Mouse (Mus musculus) naive thymus-derived CD4-positive, alpha-beta T cell, adult 2 months (primary cell): Measurements from ENCODE around the gene Sorbs2.
"Not testable (repeated sequence)": the region's sequence is repeated elsewhere in the genome, so short reads cannot be mapped to it uniquely, and the experiment has no call there.

ENCODE experiments used
- DNase-seq: peaks from one replicate; pipeline ENCODE4 v3.0.0-alpha.2; 2011; ENCODE audit warnings: low read depth

The Sorbs2 gene

DNA sequence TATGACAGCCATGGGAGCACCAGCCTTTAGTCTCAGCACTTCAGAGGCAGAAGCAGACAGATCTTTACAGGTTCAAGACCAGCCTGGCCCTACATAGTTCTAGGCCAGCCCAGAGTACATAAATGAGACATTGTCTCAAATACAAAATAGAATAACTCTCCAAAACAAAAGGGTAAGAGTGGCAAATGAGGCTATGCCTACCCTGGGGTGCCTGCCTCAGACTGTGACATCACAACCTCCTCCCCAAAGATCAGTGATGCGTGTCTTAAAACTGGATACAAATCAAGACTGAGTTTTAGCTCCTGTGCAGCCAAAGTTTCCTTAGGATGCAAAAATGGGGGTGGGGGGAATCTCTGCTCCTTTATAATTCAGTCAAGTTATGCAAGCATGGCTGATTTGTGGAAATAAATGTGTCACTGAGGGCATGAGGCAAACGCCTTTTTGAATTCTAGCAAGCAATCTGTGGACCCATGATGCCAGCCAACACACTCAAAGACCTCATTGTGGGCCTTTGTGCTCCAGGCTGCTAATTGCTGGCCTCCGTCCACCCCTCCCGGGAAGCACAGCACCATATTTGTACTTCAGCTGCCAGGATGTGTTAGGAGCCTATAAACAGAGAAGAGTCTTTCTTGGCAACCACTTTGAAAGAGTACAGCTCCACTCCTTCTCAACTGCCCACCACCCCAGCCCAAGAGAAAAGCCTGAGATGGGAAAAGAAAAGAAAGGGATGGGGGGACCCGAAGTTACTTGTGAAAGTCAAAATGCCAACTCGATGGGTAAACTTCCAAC lies 336.7 kb downstream of the Sorbs2 start:
- DNase-seq, result no peak

DNA sequence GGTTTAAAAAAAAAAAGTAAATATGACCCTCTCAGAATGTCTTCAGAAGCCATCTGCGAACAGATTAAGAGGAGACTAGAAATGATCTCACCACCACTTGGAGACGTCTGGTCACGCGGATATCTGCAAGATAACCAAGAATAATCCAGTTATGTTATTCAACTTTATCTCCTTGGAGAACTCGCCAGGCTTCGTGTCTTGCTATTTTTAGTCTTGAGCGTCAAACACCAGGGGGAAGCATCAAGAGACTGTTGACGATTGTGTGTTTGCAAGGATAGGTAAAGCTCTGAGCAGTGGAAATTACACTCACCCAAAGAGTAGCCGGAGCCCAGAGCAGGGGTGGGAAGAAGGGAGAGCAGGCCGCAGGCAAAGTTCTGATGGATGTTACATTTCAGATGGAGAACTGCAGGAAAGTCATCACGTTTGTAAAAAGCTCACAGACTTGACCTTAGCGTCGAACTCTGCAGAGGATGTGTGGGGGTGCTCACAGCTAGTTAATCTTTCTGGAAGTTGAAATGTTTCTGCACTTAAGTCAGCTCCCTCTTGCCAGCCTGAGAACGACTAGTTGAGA lies 337.4 kb downstream of the Sorbs2 start:
- no peak for DNase-seq

DNA sequence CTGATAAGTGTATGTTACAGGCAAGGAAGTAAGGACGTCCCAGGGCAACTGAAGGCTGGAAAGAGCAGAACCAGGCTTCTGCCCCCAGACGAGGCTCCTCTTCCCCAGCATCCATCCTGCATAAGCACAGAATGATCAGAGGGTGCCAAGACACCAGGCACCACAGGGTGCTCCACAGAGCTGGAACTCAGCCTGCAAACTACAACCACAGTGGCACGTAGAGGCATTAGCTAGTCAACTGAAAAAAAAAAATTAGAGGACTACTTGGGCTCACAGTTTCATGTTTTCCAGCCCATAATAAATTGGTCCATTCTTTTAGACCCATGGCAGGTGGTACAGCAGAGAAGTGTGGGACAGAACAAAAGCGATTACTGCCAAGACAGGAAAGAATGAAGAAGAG lies 338.3 kb downstream of the Sorbs2 start:
- DNase-seq, result no peak

DNA sequence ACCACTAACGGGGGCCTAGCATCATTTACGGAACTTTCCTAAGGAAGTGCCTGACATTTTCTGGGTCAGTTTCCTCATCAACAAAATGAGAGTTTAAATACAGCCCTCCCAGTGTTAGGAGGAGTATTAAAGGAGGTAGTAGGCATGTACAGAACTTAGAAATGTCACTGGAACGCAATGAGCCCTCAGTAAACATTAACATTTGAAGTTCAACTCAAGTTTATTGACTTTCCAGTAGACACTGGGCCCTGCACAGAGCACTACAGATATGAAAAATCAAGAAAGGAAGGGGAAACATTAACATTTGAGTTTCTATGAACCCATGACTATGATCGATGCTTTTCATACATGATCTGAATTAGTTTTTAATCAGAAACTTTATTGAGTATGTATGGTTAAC lies 347.5 kb downstream of the Sorbs2 start:
- no peak for DNase-seq

DNA sequence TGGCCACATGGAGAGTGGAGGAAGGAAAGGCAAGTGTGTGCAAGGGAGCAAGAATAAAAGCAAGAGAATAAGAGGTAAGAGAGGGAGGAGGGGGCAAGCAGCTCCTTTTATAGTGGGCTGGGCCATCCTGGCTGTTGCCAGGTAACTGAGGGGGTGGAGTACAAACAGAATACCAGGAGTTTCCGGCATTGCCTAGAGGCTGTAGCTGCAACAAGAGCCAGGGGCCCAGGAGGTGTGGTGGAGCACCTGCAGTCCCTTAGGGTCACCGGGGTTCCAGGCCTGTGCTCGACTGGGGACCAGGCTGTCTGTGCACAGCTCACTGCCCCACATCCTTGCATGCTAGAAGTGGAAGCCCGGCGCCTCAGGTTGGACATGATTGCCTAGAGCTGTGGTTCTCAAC lies 350.1 kb downstream of the Sorbs2 start:
- no peak for DNase-seq

DNA sequence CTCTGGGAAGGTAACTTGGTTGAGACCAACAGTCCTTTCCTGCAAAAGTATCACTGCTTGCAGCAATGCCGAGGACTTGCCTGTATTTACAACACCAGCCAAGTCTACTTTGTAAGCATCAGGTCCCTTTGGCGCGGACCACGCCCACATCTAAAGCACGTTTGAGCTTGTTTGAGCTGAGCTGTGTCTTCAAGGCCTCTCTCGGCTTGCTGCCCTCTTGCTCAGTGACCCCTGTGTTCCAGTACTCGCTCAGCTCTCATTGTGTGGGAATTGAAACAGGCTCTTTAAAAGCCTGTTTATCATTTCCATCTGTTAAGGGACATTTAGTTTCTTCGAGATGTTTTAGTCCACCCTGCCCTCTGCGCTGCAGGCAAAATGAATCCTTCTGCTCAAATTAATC lies 350.8 kb downstream of the Sorbs2 start:
- DNase-seq, result no peak

DNA sequence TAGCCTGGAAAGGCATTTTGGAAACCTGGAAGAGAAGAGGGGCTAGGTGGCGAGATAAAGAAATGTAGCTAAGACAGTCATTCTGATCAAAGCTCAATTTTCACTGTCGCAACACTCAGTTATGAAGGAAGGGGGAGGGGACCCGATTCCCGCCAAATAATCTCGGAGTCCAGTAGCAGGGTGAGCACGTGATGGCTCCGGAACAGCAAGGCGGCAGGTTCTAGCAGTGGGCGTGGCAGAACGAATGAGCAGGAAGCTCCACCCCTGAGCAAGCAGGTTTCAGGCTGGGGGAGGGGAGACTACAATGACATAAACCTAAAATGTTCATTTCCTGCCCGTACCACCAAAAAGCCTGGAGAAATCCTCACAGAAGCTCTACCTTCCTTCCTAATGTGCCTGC lies 364.0 kb downstream of the Sorbs2 start:
- DNase-seq, result not testable (repeated sequence)

DNA sequence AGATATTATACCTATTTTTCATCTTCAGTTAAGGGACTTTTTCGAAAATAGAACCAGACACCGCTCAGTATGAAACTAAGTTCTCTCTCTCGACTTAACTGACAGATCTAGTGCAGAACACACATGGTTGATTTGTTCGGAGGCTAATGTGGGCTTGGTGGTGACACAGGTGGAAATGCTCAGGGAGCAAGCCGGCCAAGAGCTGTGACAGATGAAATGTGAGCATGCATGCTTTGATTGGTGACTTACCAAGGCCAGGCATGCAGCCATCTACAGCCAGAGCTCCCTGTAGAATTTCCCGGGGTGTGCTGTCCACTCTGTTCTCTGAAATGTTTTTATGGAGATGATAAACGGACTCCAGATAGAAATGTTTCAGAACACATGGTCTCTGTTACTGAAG lies 364.5 kb downstream of the Sorbs2 start:
- DNase-seq, result no peak

DNA sequence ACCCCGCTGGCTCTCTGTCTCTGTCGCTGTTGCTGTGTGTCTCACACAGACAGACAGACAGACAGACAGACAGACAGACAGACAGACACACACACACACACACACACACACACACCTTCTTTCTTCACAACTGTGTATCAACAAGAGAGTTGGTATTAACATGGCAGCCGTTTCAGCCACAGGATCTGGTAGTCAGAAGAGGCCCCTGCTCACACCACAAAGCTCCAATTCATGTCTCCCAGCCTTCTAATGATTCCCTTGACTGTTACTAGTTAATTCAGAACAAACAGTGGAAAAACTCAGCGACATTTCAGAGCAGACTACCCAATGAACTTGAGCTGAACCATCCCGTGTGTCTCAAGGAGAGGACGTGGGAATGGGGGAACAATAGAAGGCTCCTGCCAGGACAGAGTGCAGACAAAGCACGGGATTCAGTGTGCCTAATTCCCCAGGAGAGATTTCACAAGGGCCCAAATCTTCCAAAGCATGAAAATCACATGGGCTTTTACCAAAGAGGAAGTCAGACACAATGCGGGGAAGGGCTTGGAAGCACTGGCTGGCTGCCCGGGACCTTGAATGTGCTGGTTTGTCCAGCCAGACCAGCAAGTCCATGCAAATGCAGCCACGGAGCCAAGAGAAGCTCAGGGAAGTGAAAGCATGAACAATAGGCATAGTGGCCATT lies 367.5 kb downstream of the Sorbs2 start:
- DNase-seq, result no peak

DNA sequence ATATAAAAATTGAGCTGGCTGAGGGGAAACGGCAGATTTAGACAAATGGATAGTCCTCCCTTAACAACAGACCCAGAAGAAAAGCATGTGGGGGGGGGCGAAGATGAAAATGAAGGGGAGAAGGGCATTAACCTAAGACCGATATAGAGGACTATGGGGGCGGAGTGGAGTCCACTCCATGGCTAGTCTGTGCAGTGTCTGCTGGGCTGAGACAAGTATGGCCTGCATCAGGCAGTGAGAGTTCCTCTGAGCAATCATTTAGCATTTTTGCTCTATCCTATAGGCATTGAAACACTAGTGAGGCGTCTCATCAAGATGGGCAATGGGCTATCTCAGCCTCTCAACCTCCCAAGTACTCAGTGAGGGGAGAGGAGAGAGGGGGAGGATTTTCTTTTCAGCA lies 368.8 kb downstream of the Sorbs2 start:
- DNase-seq, result no peak
